Mouse (Mus musculus) layer of hippocampus, adult 2 months (tissue): ENCODE results near the gene Tldc2. TPM values are rescaled to one million over a fixed set of nuclear protein-coding genes. Genes with fewer than 3 reads are reported as not detected.

Experiments
- DNase-seq, 2 experiments: peaks; one replicate each; pipeline ENCODE4 v3.0.0; 2022; ENCODE audit warnings: low spot score in 2 of 2
- H3K27ac ChIP-seq: fragments of 200-600 bp; 2 replicates; pipeline ENCODE4 v1.8.1; 2022
- H3K4me3 ChIP-seq: fragments of 200-600 bp; 2 replicates; pipeline ENCODE4 v1.8.1; 2022; ENCODE audit warnings: mild to moderate bottlenecking
- CTCF ChIP-seq: fragments of 200-600 bp; conservative IDR thresholded peaks from 2 replicates; pipeline ENCODE4 v1.8.1; 2022; ENCODE audit warnings: antibody characterized with exemption, mild to moderate bottlenecking, moderate library complexity
- total RNA-seq, 2 experiments: library from RNA; stranded (reverse); gene quantifications; 2 replicates each; pipeline ENCODE4 v1.2.3; 2021

The Tldc2 gene
- total RNA-seq, 2 experiments from 2014 or later, result not detected

GRCm38 (mm10) chr2:157053787-157054186 is 33.1 kb upstream of the Tldc2 start:
- Histone ChIP-seq H3K4me3 (no peak overlapping the region), H3K27ac (peak overlapping the region; percentile 88)
- no peak for DNase-seq
- TF ChIP-seq CTCF, result peak; percentile 69

GRCm38 (mm10) chr2:157054297-157054696 is 32.6 kb upstream of the Tldc2 start:
- Histone ChIP-seq H3K27ac (peak overlapping the region; percentile 88), H3K4me3 (no peak overlapping the region)
- DNase-seq, result no peak
- no peak for TF ChIP-seq CTCF

GRCm38 (mm10) chr2:157054816-157055215 is 32.0 kb upstream of the Tldc2 start:
- Histone ChIP-seq H3K4me3 (no peak overlapping the region), H3K27ac (peak overlapping the region; percentile 88)
- no peak for TF ChIP-seq CTCF
- DNase-seq, result peak in 1 of 2 experiments; percentile 71

GRCm38 (mm10) chr2:157055721-157056120 is 31.1 kb upstream of the Tldc2 start:
- DNase-seq, result no peak
- H3K4me3 ChIP-seq, result no peak overlapping the region
- peak overlapping the region; percentile 88 for H3K27ac ChIP-seq
- no peak for TF ChIP-seq CTCF

- DNase-seq, result no peak
- no peak overlapping the region for H3K4me3 ChIP-seq
- H3K27ac ChIP-seq, result peak overlapping the region; percentile 94
- TF ChIP-seq CTCF, result no peak
These were observed 29.7 kb upstream of the Tldc2 start for GRCm38 (mm10) chr2:157057186-157057585.

- TF ChIP-seq CTCF, result no peak
- Histone ChIP-seq H3K27ac (peak overlapping the region; percentile 94), H3K4me3 (no peak overlapping the region)
- DNase-seq, result no peak
These were observed 29.1 kb upstream of the Tldc2 start for GRCm38 (mm10) chr2:157057758-157058157.

GRCm38 (mm10) chr2:157058342-157058998 is 28.4 kb upstream of the Tldc2 start:
- Histone ChIP-seq H3K4me3 (peak overlapping the region; percentile 41), H3K27ac (peak overlapping the region; percentile 94)
- TF ChIP-seq CTCF, result no peak
- DNase-seq, result peak; percentile 87 to 89

GRCm38 (mm10) chr2:157059166-157059565 is 27.7 kb upstream of the Tldc2 start:
- no peak overlapping the region for H3K4me3 ChIP-seq
- DNase-seq, result no peak
- TF ChIP-seq CTCF, result no peak
- H3K27ac ChIP-seq, result peak overlapping the region; percentile 94

- no peak for DNase-seq
- no peak overlapping the region for H3K4me3 ChIP-seq
- peak overlapping the region; percentile 94 for H3K27ac ChIP-seq
- no peak for TF ChIP-seq CTCF
These were observed 26.8 kb upstream of the Tldc2 start for GRCm38 (mm10) chr2:157060037-157060436.

GRCm38 (mm10) chr2:157060557-157061305 is 26.1 kb upstream of the Tldc2 start:
- no peak for TF ChIP-seq CTCF
- peak overlapping the region; percentile 94 for H3K27ac ChIP-seq

GRCm38 (mm10) chr2:157063241-157063700 is 23.6 kb upstream of the Tldc2 start:
- no peak for TF ChIP-seq CTCF
- Histone ChIP-seq H3K4me3 (no peak overlapping the region), H3K27ac (peak overlapping the region; percentile 80)
- DNase-seq, result no peak

More at GRCm38 (mm10) chr2:157060557-157061305, 26.1 kb upstream of the Tldc2 start:
- DNase-seq, result no peak
- H3K4me3 ChIP-seq, result no peak overlapping the region

- DNase-seq, result no peak
- TF ChIP-seq CTCF, result no peak
- H3K4me3 ChIP-seq, result no peak overlapping the region
- H3K27ac ChIP-seq, result peak overlapping the region; percentile 80
These were observed 22.7 kb upstream of the Tldc2 start for GRCm38 (mm10) chr2:157064136-157064535.

GRCm38 (mm10) chr2:157064978-157065878 is 21.6 kb upstream of the Tldc2 start:
- no peak for TF ChIP-seq CTCF
- Histone ChIP-seq H3K27ac (peak overlapping the region; percentile 80), H3K4me3 (no peak overlapping the region)
- DNase-seq, result no peak
